Mouse (Mus musculus): ENCODE results near the gene Adipoq. TPM values are rescaled to one million over a fixed set of nuclear protein-coding genes. Genes with fewer than 3 reads are reported as not detected.
"Not testable (repeated sequence)": the region's sequence is repeated elsewhere in the genome, so short reads cannot be mapped to it uniquely, and the experiment has no call there.

The Adipoq gene
- polyA plus RNA-seq, 1 experiment from 2014 or later, result not detected

- H3K27me3 ChIP-seq (ENCODE audit: poor library complexity, severe bottlenecking), result no peaks in the 10 kb centered on the region
- H3K9me3 ChIP-seq, result no peaks in the 10 kb centered on the region
- H3K4me1 ChIP-seq, result no peaks in the 10 kb centered on the region
- H3K27ac ChIP-seq, result no peak overlapping the region
- H3K4me3 ChIP-seq, result no peak overlapping the region
- no peaks in the 10 kb centered on the region for H3K36me3 ChIP-seq (replicated peaks)
- WGBS, result 93% methylated on average over 5 of the region's 5 CpGs
- no peak for DNase-seq (ENCODE audit: extremely low spot score, low spot score)
Observed at GRCm38 (mm10) chr16:23178796-23179195, 32.5 kb downstream of the Adipoq start.

- not testable (repeated sequence) for H3K4me1 ChIP-seq; H3K4me3 ChIP-seq; H3K9me3 ChIP-seq; H3K27ac ChIP-seq; DNase-seq (ENCODE audit: extremely low spot score, low spot score); H3K27me3 ChIP-seq (ENCODE audit: poor library complexity, severe bottlenecking); H3K36me3 ChIP-seq (replicated peaks)
- 92% methylated on average over 18 of the region's 18 CpGs for WGBS
Observed at GRCm38 (mm10) chr16:23179436-23179835, 33.1 kb downstream of the Adipoq start.

- DNase-seq (ENCODE audit: extremely low spot score, low spot score), result no peak
- no peaks in the 10 kb centered on the region for H3K27me3 ChIP-seq (ENCODE audit: poor library complexity, severe bottlenecking)
- H3K9me3 ChIP-seq, result no peaks in the 10 kb centered on the region
- H3K36me3 ChIP-seq (replicated peaks), result no peaks in the 10 kb centered on the region
- no peak overlapping the region for H3K27ac ChIP-seq
- 85% methylated on average over 4 of the region's 4 CpGs for WGBS
- H3K4me1 ChIP-seq, result no peaks in the 10 kb centered on the region
- H3K4me3 ChIP-seq, result no peak overlapping the region
Observed at GRCm38 (mm10) chr16:23181054-23181453, 34.7 kb downstream of the Adipoq start.

- H3K27me3 ChIP-seq (ENCODE audit: poor library complexity, severe bottlenecking), result no peaks in the 10 kb centered on the region
- no peaks in the 10 kb centered on the region for H3K4me1 ChIP-seq
- no peaks in the 10 kb centered on the region for H3K9me3 ChIP-seq
- no peak for DNase-seq (ENCODE audit: extremely low spot score, low spot score)
- H3K27ac ChIP-seq, result no peak overlapping the region
- no peak overlapping the region for H3K4me3 ChIP-seq
- 89% methylated on average over 3 of the region's 3 CpGs for WGBS
- no peaks in the 10 kb centered on the region for H3K36me3 ChIP-seq (replicated peaks)
Observed at GRCm38 (mm10) chr16:23181487-23181886, 35.2 kb downstream of the Adipoq start.

DNA sequence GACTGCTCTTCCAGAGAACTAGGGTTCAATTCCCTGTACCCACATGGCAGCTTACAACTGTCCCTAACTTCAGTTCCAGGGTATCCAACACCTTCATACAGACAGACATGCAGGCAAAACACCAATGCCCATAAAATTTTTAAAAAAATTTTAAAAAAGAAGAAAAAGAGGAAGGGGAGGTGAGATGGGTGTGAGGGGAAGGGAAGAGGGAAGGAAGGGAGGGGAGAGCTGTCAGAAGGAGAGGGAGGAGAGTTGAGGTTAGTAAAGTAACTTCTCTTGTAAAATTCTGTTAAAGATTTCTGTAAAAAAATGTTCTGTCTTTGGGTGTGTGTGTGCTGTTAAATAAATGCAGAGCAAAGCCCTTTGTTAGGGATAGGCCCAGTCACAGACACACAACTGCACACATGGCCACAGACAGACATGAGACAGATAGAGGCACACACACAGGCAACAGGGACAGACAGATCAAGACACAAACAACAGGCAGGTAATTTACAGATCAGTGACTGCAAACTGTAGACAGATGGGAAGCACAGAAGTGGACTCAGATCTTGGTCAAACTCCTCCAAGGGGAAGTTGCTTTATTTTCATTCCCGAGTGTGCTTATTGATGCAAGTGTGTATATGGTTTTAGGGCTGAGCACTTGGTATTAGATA is 35.7 kb downstream of the Adipoq start:
- 92% methylated on average over 1 of the region's 1 CpGs for WGBS
- H3K27ac ChIP-seq, result no peak overlapping the region
- no peaks in the 10 kb centered on the region for H3K9me3 ChIP-seq
- H3K4me3 ChIP-seq, result no peak overlapping the region
- H3K4me1 ChIP-seq, result no peaks in the 10 kb centered on the region
- no peak for DNase-seq (ENCODE audit: extremely low spot score, low spot score)
- H3K36me3 ChIP-seq (replicated peaks), result no peaks in the 10 kb centered on the region
- no peaks in the 10 kb centered on the region for H3K27me3 ChIP-seq (ENCODE audit: poor library complexity, severe bottlenecking)

DNA sequence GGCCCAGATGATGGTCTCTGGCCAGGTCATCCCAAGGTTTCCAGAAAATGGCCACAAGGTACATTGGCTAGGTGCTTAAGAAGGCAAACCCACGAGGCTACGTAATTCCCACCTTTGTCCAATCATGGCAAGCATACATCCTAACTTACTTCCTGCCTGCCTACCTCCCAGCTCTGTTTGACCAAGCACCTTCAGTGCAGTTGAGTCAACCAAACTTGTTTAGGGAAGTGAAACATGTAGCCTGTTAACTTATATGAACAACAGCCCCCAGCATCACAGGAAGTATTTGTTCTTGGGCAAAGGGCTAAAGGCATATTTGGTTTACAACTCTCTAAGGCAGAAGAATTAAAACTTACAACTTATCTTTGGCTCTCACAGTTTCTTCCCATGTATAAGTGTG is 39.5 kb downstream of the Adipoq start:
- no peaks in the 10 kb centered on the region for H3K4me1 ChIP-seq
- no peaks in the 10 kb centered on the region; the same call in 1 of the 2 replicates for H3K9me3 ChIP-seq
- DNase-seq (ENCODE audit: extremely low spot score, low spot score), result no peak
- no peak overlapping the region for H3K27ac ChIP-seq
- no peaks in the 10 kb centered on the region for H3K36me3 ChIP-seq (replicated peaks)
- H3K4me3 ChIP-seq, result no peak overlapping the region
- WGBS, result 88% methylated on average over 2 of the region's 2 CpGs
- no peaks in the 10 kb centered on the region for H3K27me3 ChIP-seq (ENCODE audit: poor library complexity, severe bottlenecking)

- Histone ChIP-seq H3K36me3 (replicated peaks) (no peaks in the 10 kb centered on the region), H3K27me3 (ENCODE audit: poor library complexity, severe bottlenecking) (no peaks in the 10 kb centered on the region), H3K4me3 (no peak overlapping the region), H3K27ac (no peak overlapping the region), H3K9me3 (no peaks in the 10 kb centered on the region; the same call in 1 of the 2 replicates), H3K4me1 (no peaks in the 10 kb centered on the region)
- WGBS, result 87% methylated on average over 4 of the region's 4 CpGs
- no peak for DNase-seq (ENCODE audit: extremely low spot score, low spot score)
Observed at GRCm38 (mm10) chr16:23186418-23186817, 40.1 kb downstream of the Adipoq start.

- H3K9me3 ChIP-seq, result no peaks in the 10 kb centered on the region; the same call in 1 of the 2 replicates
- H3K27me3 ChIP-seq (ENCODE audit: poor library complexity, severe bottlenecking), result no peaks in the 10 kb centered on the region
- H3K4me3 ChIP-seq, result no peak overlapping the region
- DNase-seq (ENCODE audit: extremely low spot score, low spot score), result no peak
- H3K27ac ChIP-seq, result no peak overlapping the region
- 89% methylated on average over 7 of the region's 7 CpGs for WGBS
- H3K4me1 ChIP-seq, result no peaks in the 10 kb centered on the region
- H3K36me3 ChIP-seq (replicated peaks), result no peaks in the 10 kb centered on the region
Observed at GRCm38 (mm10) chr16:23187983-23188382, 41.6 kb downstream of the Adipoq start.

- Histone ChIP-seq H3K27ac (no peak overlapping the region), H3K4me3 (no peak overlapping the region), H3K4me1 (no peaks in the 10 kb centered on the region), H3K36me3 (replicated peaks) (no peaks in the 10 kb centered on the region), H3K9me3 (no peaks in the 10 kb centered on the region; the same call in 1 of the 2 replicates), H3K27me3 (ENCODE audit: poor library complexity, severe bottlenecking) (no peaks in the 10 kb centered on the region)
- DNase-seq (ENCODE audit: extremely low spot score, low spot score), result no peak
- 75% methylated on average over 1 of the region's 1 CpGs for whole genome bisulfite sequencing
Observed at GRCm38 (mm10) chr16:23189612-23190011, 43.3 kb downstream of the Adipoq start.

DNA sequence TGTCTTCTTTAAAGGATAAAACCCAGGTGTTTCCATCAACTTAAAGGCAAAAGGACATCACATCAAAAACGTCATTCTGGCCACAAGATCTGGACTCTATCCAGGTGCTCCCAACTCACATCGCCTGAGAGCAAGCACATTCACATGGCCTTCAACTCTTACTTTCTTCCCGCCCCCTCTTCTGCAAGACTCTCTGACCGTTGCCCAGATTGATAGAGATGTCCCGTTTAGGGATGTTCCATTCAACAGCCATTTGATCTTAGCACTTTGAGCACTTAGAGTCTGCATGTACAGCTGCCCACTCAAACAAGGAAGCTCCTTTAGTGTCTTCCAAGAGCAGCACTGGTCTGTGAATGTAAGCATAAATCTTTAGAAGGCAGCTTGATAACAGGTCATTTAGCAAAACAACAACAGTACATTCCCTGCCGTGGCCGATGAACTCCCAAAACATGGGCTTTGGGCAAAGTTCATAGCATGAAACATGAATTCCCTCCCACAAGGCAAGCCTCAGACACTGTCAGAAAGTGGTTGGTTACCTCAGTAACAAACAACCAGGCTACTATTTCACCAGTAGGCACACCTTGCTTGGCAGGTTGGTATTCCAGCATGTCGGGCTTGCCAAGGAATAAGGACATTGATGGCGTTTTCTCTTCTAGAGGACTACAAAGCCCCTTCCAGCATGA is 45.4 kb downstream of the Adipoq start:
- no peaks in the 10 kb centered on the region for H3K4me1 ChIP-seq
- H3K27ac ChIP-seq, result no peak overlapping the region
- no peaks in the 10 kb centered on the region for H3K36me3 ChIP-seq (replicated peaks)
- H3K9me3 ChIP-seq, result no peaks in the 10 kb centered on the region; the same call in 1 of the 2 replicates
- no peaks in the 10 kb centered on the region for H3K27me3 ChIP-seq (ENCODE audit: poor library complexity, severe bottlenecking)
- 90% methylated on average over 9 of the region's 9 CpGs for WGBS
- H3K4me3 ChIP-seq, result no peak overlapping the region
- DNase-seq (ENCODE audit: extremely low spot score, low spot score), result no peak

DNA sequence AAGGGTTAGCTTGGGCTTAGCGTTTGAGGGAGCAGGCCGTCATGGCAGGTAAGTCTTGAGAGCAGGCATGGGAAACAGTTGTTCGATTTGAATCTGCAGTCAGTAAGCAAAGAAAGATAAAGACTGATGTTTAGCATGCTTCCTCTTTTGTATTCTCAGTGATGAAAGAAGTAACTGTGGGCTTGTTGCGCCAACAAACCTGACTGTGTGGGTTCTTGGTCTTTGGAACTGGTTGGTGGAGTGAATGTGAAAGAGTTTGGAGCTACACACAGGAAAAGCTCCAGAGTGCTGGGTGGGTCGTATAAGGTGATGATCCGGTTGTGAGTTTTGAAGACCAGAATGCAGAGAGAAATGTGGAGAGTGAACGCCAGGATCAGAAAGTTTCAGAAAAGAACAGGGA is 49.3 kb downstream of the Adipoq start:
- H3K4me1 ChIP-seq, result no peaks in the 10 kb centered on the region
- H3K27ac ChIP-seq, result no peak overlapping the region
- H3K27me3 ChIP-seq (ENCODE audit: poor library complexity, severe bottlenecking), result no peaks in the 10 kb centered on the region
- H3K4me3 ChIP-seq, result no peak overlapping the region
- WGBS, result 87% methylated on average over 7 of the region's 7 CpGs
- DNase-seq (ENCODE audit: extremely low spot score, low spot score), result no peak
- no peaks in the 10 kb centered on the region for H3K36me3 ChIP-seq (replicated peaks)
- H3K9me3 ChIP-seq, result no peaks in the 10 kb centered on the region

DNA sequence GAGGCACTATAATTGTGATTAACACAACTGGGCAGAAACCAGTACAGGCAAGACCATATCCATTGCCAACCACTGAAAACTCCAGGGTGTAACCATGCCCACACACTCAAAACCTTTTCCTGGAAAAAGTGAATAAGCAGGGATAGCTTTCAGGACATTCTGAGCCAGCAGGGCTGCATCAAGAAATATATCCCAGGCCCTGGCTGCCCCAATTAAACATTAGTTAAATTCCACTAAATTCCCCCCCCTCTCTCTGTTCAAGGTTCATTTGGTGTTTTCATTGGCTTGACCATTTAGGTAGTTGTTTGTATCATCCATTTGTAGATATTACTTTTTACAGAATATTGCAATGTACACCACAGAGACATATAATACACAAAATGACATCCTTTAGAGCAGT is 50.0 kb downstream of the Adipoq start:
- H3K27ac ChIP-seq, result no peak overlapping the region
- DNase-seq (ENCODE audit: extremely low spot score, low spot score), result no peak
- no peaks in the 10 kb centered on the region for H3K4me1 ChIP-seq
- no peaks in the 10 kb centered on the region for H3K27me3 ChIP-seq (ENCODE audit: poor library complexity, severe bottlenecking)
- H3K4me3 ChIP-seq, result no peak overlapping the region
- no peaks in the 10 kb centered on the region for H3K36me3 ChIP-seq (replicated peaks)
- H3K9me3 ChIP-seq, result no peaks in the 10 kb centered on the region

DNA sequence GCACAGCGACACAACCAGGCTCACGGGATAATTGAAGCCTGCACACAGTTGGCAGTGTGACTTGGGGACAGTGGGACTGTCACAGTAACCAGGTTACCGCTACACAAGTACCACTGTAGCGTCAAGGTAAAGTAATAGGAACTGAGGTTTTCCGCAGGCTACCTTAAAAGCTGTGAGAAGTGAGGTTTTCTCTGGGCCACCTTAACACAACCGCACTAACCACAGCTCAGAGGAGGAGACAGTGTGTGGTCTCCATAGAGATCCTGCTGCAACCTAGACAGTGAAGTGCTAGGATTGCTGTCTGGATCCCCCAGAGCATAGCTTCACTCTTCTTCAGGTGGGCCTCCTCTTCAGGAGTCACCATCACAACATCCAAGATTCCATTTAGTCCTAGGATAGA is 50.5 kb downstream of the Adipoq start:
- Histone ChIP-seq H3K4me1 (no peaks in the 10 kb centered on the region), H3K9me3 (no peaks in the 10 kb centered on the region), H3K36me3 (replicated peaks) (no peaks in the 10 kb centered on the region), H3K4me3 (no peak overlapping the region), H3K27me3 (ENCODE audit: poor library complexity, severe bottlenecking) (no peaks in the 10 kb centered on the region), H3K27ac (no peak overlapping the region)
- no peak for DNase-seq (ENCODE audit: extremely low spot score, low spot score)
- WGBS, result 94% methylated on average over 6 of the region's 6 CpGs
